Mouse (Mus musculus): ENCODE data around the gene Gsta4. TPM values are rescaled to one million over a fixed set of nuclear protein-coding genes. Genes with fewer than 3 reads are reported as not detected.

Gsta4 gene
- total and polyA plus RNA-seq, 2 experiments from 2014 or later, result 12.6 to 31.0 TPM

GRCm38 (mm10) chr9:78154211-78154977 is 28.2 kb upstream of the Gsta4 start:
- Histone ChIP-seq H3K27me3 (ENCODE audit: insufficient read depth, low read length) (no peaks in the 10 kb centered on the region), H3K4me1 (ENCODE audit: insufficient read depth) (no peaks in the 10 kb centered on the region), H3K4me3 (ENCODE audit: low read depth, low read length) (no peak overlapping the region), H3K27ac (ENCODE audit: low read depth, low read length) (no peak overlapping the region), H3K9me3 (ENCODE audit: low read length) (no peaks in the 10 kb centered on the region), H3K4me2 (ENCODE audit: low read depth) (no peak overlapping the region), H3K9ac (no peak overlapping the region), H3K36me3 (ENCODE audit: insufficient read depth) (peaks cover 68% of the 10 kb centered on the region)
- DNase-seq (no peak), ATAC-seq (no peak)
- 90% methylated on average over 11 of the region's 11 CpGs for WGBS
- 0 out of 2 replicates have a peak, but pooled peaks have one; percentile 5 for TF ChIP-seq CTCF (IDR thresholded peaks at IDR 0.05; ENCODE audit: low read depth)

- Histone ChIP-seq H3K4me1 (ENCODE audit: insufficient read depth) (no peaks in the 10 kb centered on the region), H3K9me3 (ENCODE audit: low read length) (no peaks in the 10 kb centered on the region), H3K4me3 (ENCODE audit: low read depth, low read length) (no peak overlapping the region), H3K9ac (no peak overlapping the region), H3K4me2 (ENCODE audit: low read depth) (no peak overlapping the region), H3K27ac (ENCODE audit: low read depth, low read length) (no peak overlapping the region), H3K36me3 (ENCODE audit: insufficient read depth) (peaks cover 76% of the 10 kb centered on the region), H3K27me3 (ENCODE audit: insufficient read depth, low read length) (no peaks in the 10 kb centered on the region)
- no peak for DNase-seq
- ATAC-seq, result no peak
- WGBS, result 74% methylated on average over 1 of the region's 1 CpGs
- TF ChIP-seq CTCF (IDR thresholded peaks at IDR 0.05; ENCODE audit: low read depth), result no peak
Measured at GRCm38 (mm10) chr9:78157221-78157620, 25.4 kb upstream of the Gsta4 start.

GRCm38 (mm10) chr9:78163291-78163690 is 19.3 kb upstream of the Gsta4 start:
- no peak overlapping the region for H3K9ac ChIP-seq
- no peaks in the 10 kb centered on the region for H3K9me3 ChIP-seq (ENCODE audit: low read length)
- no peak overlapping the region for H3K27ac ChIP-seq (ENCODE audit: low read depth, low read length)
- ATAC-seq (no peak), DNase-seq (no peak)
- peaks cover 82% of the 10 kb centered on the region for H3K36me3 ChIP-seq (ENCODE audit: insufficient read depth)
- 87% methylated on average over 10 of the region's 10 CpGs for WGBS
- H3K27me3 ChIP-seq (ENCODE audit: insufficient read depth, low read length), result no peaks in the 10 kb centered on the region
- no peaks in the 10 kb centered on the region for H3K4me1 ChIP-seq (ENCODE audit: insufficient read depth)
- H3K4me3 ChIP-seq (ENCODE audit: low read depth, low read length), result no peak overlapping the region
- TF ChIP-seq CTCF (IDR thresholded peaks at IDR 0.05; ENCODE audit: low read depth), result no peak
- no peak overlapping the region for H3K4me2 ChIP-seq (ENCODE audit: low read depth)

- no peak for TF ChIP-seq CTCF (IDR thresholded peaks at IDR 0.05; ENCODE audit: low read depth)
- DNase-seq (no peak), ATAC-seq (no peak)
- Histone ChIP-seq H3K36me3 (ENCODE audit: insufficient read depth) (peaks cover 80% of the 10 kb centered on the region), H3K4me2 (ENCODE audit: low read depth) (no peak overlapping the region), H3K9ac (no peak overlapping the region), H3K27me3 (ENCODE audit: insufficient read depth, low read length) (no peaks in the 10 kb centered on the region), H3K27ac (ENCODE audit: low read depth, low read length) (no peak overlapping the region), H3K4me3 (ENCODE audit: low read depth, low read length) (no peak overlapping the region), H3K4me1 (ENCODE audit: insufficient read depth) (no peaks in the 10 kb centered on the region), H3K9me3 (ENCODE audit: low read length) (no peaks in the 10 kb centered on the region)
- WGBS, result 93% methylated on average over 3 of the region's 3 CpGs
Measured at GRCm38 (mm10) chr9:78164741-78165140, 17.8 kb upstream of the Gsta4 start.

GRCm38 (mm10) chr9:78165454-78165853 is 17.1 kb upstream of the Gsta4 start:
- WGBS, result 94% methylated on average over 6 of the region's 6 CpGs
- no peak for DNase-seq
- H3K4me1 ChIP-seq (ENCODE audit: insufficient read depth), result no peaks in the 10 kb centered on the region
- no peak for ATAC-seq
- H3K4me2 ChIP-seq (ENCODE audit: low read depth), result no peak overlapping the region
- peaks cover 75% of the 10 kb centered on the region for H3K36me3 ChIP-seq (ENCODE audit: insufficient read depth)
- no peak overlapping the region for H3K4me3 ChIP-seq (ENCODE audit: low read depth, low read length)
- TF ChIP-seq CTCF (IDR thresholded peaks at IDR 0.05; ENCODE audit: low read depth), result no peak
- H3K9me3 ChIP-seq (ENCODE audit: low read length), result no peaks in the 10 kb centered on the region
- H3K27me3 ChIP-seq (ENCODE audit: insufficient read depth, low read length), result no peaks in the 10 kb centered on the region
- no peak overlapping the region for H3K27ac ChIP-seq (ENCODE audit: low read depth, low read length)
- no peak overlapping the region for H3K9ac ChIP-seq

GRCm38 (mm10) chr9:78166694-78167452 is 15.7 kb upstream of the Gsta4 start:
- no peak overlapping the region for H3K4me2 ChIP-seq (ENCODE audit: low read depth)
- H3K4me3 ChIP-seq (ENCODE audit: low read depth, low read length), result no peak overlapping the region
- H3K9ac ChIP-seq, result no peak overlapping the region
- H3K4me1 ChIP-seq (ENCODE audit: insufficient read depth), result no peaks in the 10 kb centered on the region
- 89% methylated on average over 19 of the region's 19 CpGs for WGBS
- H3K9me3 ChIP-seq (ENCODE audit: low read length), result no peaks in the 10 kb centered on the region
- no peak for TF ChIP-seq CTCF (IDR thresholded peaks at IDR 0.05; ENCODE audit: low read depth)
- H3K36me3 ChIP-seq (ENCODE audit: insufficient read depth), result peaks cover 61% of the 10 kb centered on the region
- H3K27ac ChIP-seq (ENCODE audit: low read depth, low read length), result no peak overlapping the region
- no peaks in the 10 kb centered on the region for H3K27me3 ChIP-seq (ENCODE audit: insufficient read depth, low read length)
- no peak for DNase-seq
- ATAC-seq, result no peak

- no peak for ATAC-seq
- H3K4me2 ChIP-seq (ENCODE audit: low read depth), result no peak overlapping the region
- no peak overlapping the region for H3K27ac ChIP-seq (ENCODE audit: low read depth, low read length)
- H3K36me3 ChIP-seq (ENCODE audit: insufficient read depth), result peaks cover 55% of the 10 kb centered on the region
- 89% methylated on average over 19 of the region's 19 CpGs for WGBS
- H3K4me3 ChIP-seq (ENCODE audit: low read depth, low read length), result no peak overlapping the region
- H3K27me3 ChIP-seq (ENCODE audit: insufficient read depth, low read length), result no peaks in the 10 kb centered on the region
- H3K9ac ChIP-seq, result no peak overlapping the region
- no peaks in the 10 kb centered on the region for H3K4me1 ChIP-seq (ENCODE audit: insufficient read depth)
- no peak for DNase-seq
- no peaks in the 10 kb centered on the region for H3K9me3 ChIP-seq (ENCODE audit: low read length)
- TF ChIP-seq CTCF (IDR thresholded peaks at IDR 0.05; ENCODE audit: low read depth), result no peak
Measured at GRCm38 (mm10) chr9:78167453-78167969, 15.1 kb upstream of the Gsta4 start.
